20 mouse cellular contexts compared by ENCODE assay signal in the genomic region with DNA sequence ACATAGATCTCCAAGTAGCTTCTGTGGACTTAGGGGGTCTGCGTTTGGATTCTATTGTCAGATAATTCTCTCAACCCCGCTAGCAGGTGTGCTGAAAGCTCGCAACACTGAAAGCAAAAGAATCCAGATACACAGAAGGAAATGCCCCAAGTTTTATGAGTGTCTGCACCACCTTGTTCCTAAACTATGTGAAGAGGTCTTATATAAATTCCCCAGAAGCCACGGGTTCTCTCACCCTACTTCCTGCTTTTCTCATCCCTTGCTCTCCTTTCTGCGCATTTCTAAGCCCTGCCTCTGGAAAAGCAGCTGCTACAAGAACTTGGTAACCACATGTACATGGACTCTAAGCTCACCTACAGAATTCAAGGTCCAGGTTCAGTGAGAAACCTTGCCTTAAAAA. TPM values are rescaled to one million over a fixed set of nuclear protein-coding genes. Genes with fewer than 3 reads are reported as not detected.
DNase-seq lines count a peak whose midpoint lies in the region; ATAC-seq and TF ChIP-seq lines count a peak whose summit lies in the region.
"Had no signal": no experiment of that assay in that cellular context is flagged by ENCODE, and none has a peak within 500 bp of the region (broad histone marks: within the 10 kb centered on the region; RNA-seq: fewer than 3 reads in every experiment).

No protein-coding gene starts in this region.

- no peaks in the 10 kb centered on the region for H3K27me3 ChIP-seq in embryonic facial prominence, embryonic 12.5 days
- no peaks in the 10 kb centered on the region for H3K27me3 ChIP-seq in embryonic facial prominence, embryonic 10.5 days (replicated peaks; ENCODE audit: low read depth, poor library complexity, severe bottlenecking)
- H3K27me3 ChIP-seq in heart, embryonic 16.5 days (ENCODE audit: control insufficient read depth, insufficient read depth, low read length) = no peaks in the 10 kb centered on the region
- H3K27me3 ChIP-seq in lung, postnatal 0 days (replicated peaks; ENCODE audit: insufficient read depth, low read length) = no peaks in the 10 kb centered on the region
- H3K27me3 ChIP-seq: hindbrain, embryonic 13.5 days; liver, embryonic 13.5 days; midbrain, embryonic 15.5 days had no signal

- peak; percentile 83 for TF ChIP-seq EP300 in lung, postnatal 0 days (IDR thresholded peaks at IDR 0.05)

- peak overlapping the region; percentile 22; the same call in 1 of the 2 replicates for H3K4me2 ChIP-seq in embryonic facial prominence, embryonic 12.5 days (replicated peaks)
- 0 out of 2 replicates have a peak overlapping the region, but pooled peaks have one; percentile 2 for H3K4me2 ChIP-seq in heart, embryonic 16.5 days (ENCODE audit: low read depth, low read length)
- peak overlapping the region; percentile 48 for H3K4me2 ChIP-seq in lung, postnatal 0 days (replicated peaks; ENCODE audit: low read depth, low read length)
- H3K4me2 ChIP-seq: hindbrain, embryonic 13.5 days; liver, embryonic 13.5 days; midbrain, embryonic 15.5 days had no signal

- no peaks in the 10 kb centered on the region for H3K36me3 ChIP-seq in embryonic facial prominence, embryonic 12.5 days
- H3K36me3 ChIP-seq in embryonic facial prominence, embryonic 10.5 days (replicated peaks) = no peaks in the 10 kb centered on the region
- H3K36me3 ChIP-seq in heart, embryonic 16.5 days (ENCODE audit: control insufficient read depth, insufficient read depth) = no peaks in the 10 kb centered on the region
- H3K36me3 ChIP-seq in lung, postnatal 0 days (ENCODE audit: insufficient read depth, low read length) = no peaks in the 10 kb centered on the region
- H3K36me3 ChIP-seq: G1E; hindbrain, embryonic 13.5 days; liver, embryonic 13.5 days; midbrain, embryonic 15.5 days had no signal

- no peaks in the 10 kb centered on the region for H3K9me3 ChIP-seq in embryonic facial prominence, embryonic 12.5 days
- H3K9me3 ChIP-seq in embryonic facial prominence, embryonic 10.5 days = no peaks in the 10 kb centered on the region
- H3K9me3 ChIP-seq in heart, embryonic 16.5 days (replicated peaks; ENCODE audit: control insufficient read depth, low read length) = no peaks in the 10 kb centered on the region
- no peaks in the 10 kb centered on the region for H3K9me3 ChIP-seq in lung, postnatal 0 days (ENCODE audit: low read length)
- H3K9me3 ChIP-seq: hindbrain, embryonic 13.5 days; liver, embryonic 13.5 days; midbrain, embryonic 15.5 days had no signal

- ATAC-seq in embryonic facial prominence, embryonic 12.5 days (ENCODE audit: insufficient number of reproducible peaks, insufficient read depth, low FRiP score, low TSS enrichment) = no peak
- ATAC-seq in heart, embryonic 16.5 days (replicated peaks; ENCODE audit: extremely low read depth, insufficient read depth, low FRiP score) = no peak
- peak; percentile 70 for ATAC-seq in lung, postnatal 0 days
- ATAC-seq: CD4-positive, CD25-positive, alpha-beta regulatory T cell, adult 4 months; forebrain, embryonic 14.5 days; midbrain, embryonic 15.5 days had no signal

- no peak overlapping the region for H3K9ac ChIP-seq in embryonic facial prominence, embryonic 12.5 days
- H3K9ac ChIP-seq in heart, embryonic 16.5 days (ENCODE audit: low read length) = no peak overlapping the region
- no peak overlapping the region for H3K9ac ChIP-seq in lung, postnatal 0 days (replicated peaks; ENCODE audit: low read depth)
- H3K9ac ChIP-seq: hindbrain, embryonic 13.5 days; liver, embryonic 13.5 days; midbrain, embryonic 15.5 days had no signal

- DNase-seq in embryonic facial prominence, embryonic 10.5 days (ENCODE audit: low spot score) = no peak
- DNase-seq in heart, adult 18-20 months = no peak
- DNase-seq in lung, postnatal 0 days (ENCODE audit: low spot score) = peak; percentile 72
- no peak for DNase-seq in lung, postnatal 14 days
- DNase-seq in urinary bladder, postnatal 36 days (ENCODE audit: low spot score in 2 of 2) = no peak
- DNase-seq in cerebellum, postnatal 4 days (ENCODE audit: low spot score in 2 of 2) = no peak
- DNase-seq: cerebellum, adult 9-11 months; kidney, adult 18-20 months; liver, embryonic 13.5 days; retina, postnatal 1 day; thymus, adult 2 months had no signal

- WGBS in embryonic facial prominence, embryonic 12.5 days = 71% methylated on average over 5 of the region's 5 CpGs
- WGBS in embryonic facial prominence, embryonic 10.5 days = 76% methylated on average over 5 of the region's 5 CpGs
- 59% methylated on average over 5 of the region's 5 CpGs for WGBS in heart, embryonic 16.5 days
- 34% methylated on average over 5 of the region's 5 CpGs for WGBS in lung, postnatal 0 days

- H3K4me1 ChIP-seq in embryonic facial prominence, embryonic 12.5 days = peaks cover 14% of the 10 kb centered on the region
- peaks cover 11% of the 10 kb centered on the region for H3K4me1 ChIP-seq in embryonic facial prominence, embryonic 10.5 days
- peaks cover 4% of the 10 kb centered on the region; the same call in 1 of the 2 replicates for H3K4me1 ChIP-seq in heart, embryonic 16.5 days (ENCODE audit: control insufficient read depth, insufficient read depth, low read length)
- H3K4me1 ChIP-seq in lung, postnatal 0 days (ENCODE audit: insufficient read depth, low read depth, low read length) = peaks cover 5% of the 10 kb centered on the region; the same call in 1 of the 2 replicates
- H3K4me1 ChIP-seq: hindbrain, embryonic 13.5 days; liver, embryonic 13.5 days; midbrain, embryonic 15.5 days had no signal

- no peak overlapping the region for H3K27ac ChIP-seq in embryonic facial prominence, embryonic 12.5 days
- H3K27ac ChIP-seq in embryonic facial prominence, embryonic 10.5 days (replicated peaks) = no peak overlapping the region
- no peak overlapping the region for H3K27ac ChIP-seq in heart, embryonic 16.5 days (ENCODE audit: low read length)
- H3K27ac ChIP-seq in lung, postnatal 0 days (ENCODE audit: low read length) = peak overlapping the region; percentile 79
- H3K27ac ChIP-seq: hindbrain, embryonic 13.5 days; left cerebral cortex, adult 2 months; liver, embryonic 13.5 days; midbrain, embryonic 15.5 days had no signal

- no peak for TF ChIP-seq CTCF in lung, postnatal 0 days (IDR thresholded peaks at IDR 0.05)

- H3K4me3 ChIP-seq in embryonic facial prominence, embryonic 12.5 days = no peak overlapping the region
- H3K4me3 ChIP-seq in embryonic facial prominence, embryonic 10.5 days = no peak overlapping the region
- no peak overlapping the region for H3K4me3 ChIP-seq in heart, embryonic 16.5 days (ENCODE audit: low read length)
- H3K4me3 ChIP-seq in lung, postnatal 0 days (ENCODE audit: low read depth, low read length) = peak overlapping the region; percentile 10; the same call in 1 of the 2 replicates
- H3K4me3 ChIP-seq: erythroblast, embryonic 14.5 days; hindbrain, embryonic 13.5 days; left cerebral cortex, adult 2 months; liver, embryonic 13.5 days; midbrain, embryonic 15.5 days had no signal

RNA-seq across cellular contexts. Expression of a gene that starts 25.4 kb away (rescaled TPM):
- polyA plus RNA-seq in embryonic facial prominence, embryonic 12.5 days (2016; fragmentation: Nextera tagmentation; extraction: Ambion mirVana) = 0.56 and 0.64 TPM in 2 replicates
- 0.11 and 0.39 TPM in 2 replicates for polyA plus RNA-seq in embryonic facial prominence, embryonic 10.5 days (2016; fragmentation: Nextera tagmentation; extraction: Ambion mirVana)
- polyA plus RNA-seq in heart, embryonic 16.5 days (2015; fragmentation: Nextera tagmentation; extraction: Ambion mirVana) = 16.6 and 17.8 TPM in 2 replicates
- total RNA-seq in heart, adult 18-20 months (2021) = 100 to 1,000 TPM; 141 to 144 TPM
- polyA plus RNA-seq in lung, postnatal 0 days (2015; fragmentation: Nextera tagmentation; extraction: Ambion mirVana) = 83.6 and 122 TPM in 2 replicates
- polyA plus RNA-seq: erythroblast, embryonic 14.5 days; G1E had no signal

RNA-seq across cellular contexts. Expression of a gene that starts 57.3 kb away (rescaled TPM):
- 4.2 and 4.8 TPM in 2 replicates for polyA plus RNA-seq in embryonic facial prominence, embryonic 12.5 days (2016; fragmentation: Nextera tagmentation; extraction: Ambion mirVana)
- 2.2 and 3.1 TPM in 2 replicates for polyA plus RNA-seq in embryonic facial prominence, embryonic 10.5 days (2016; fragmentation: Nextera tagmentation; extraction: Ambion mirVana)
- polyA plus RNA-seq in heart, embryonic 16.5 days (2015; fragmentation: Nextera tagmentation; extraction: Ambion mirVana) = 8.9 and 11.0 TPM in 2 replicates
- total RNA-seq in heart, adult 18-20 months (2021) = 10 to 100 TPM; 26.2 to 26.4 TPM
- 8.4 and 9.2 TPM in 2 replicates for polyA plus RNA-seq in lung, postnatal 0 days (2015; fragmentation: Nextera tagmentation; extraction: Ambion mirVana)
- polyA plus RNA-seq: G1E had no signal

Comparison
In these comparisons a context has a peak if more than half of its experiments do, and no peak if none do; other contexts are left out.
1. RNA of a gene that starts 25.4 kb away (polyA plus RNA-seq): 83.6 to 122 TPM in lung, postnatal 0 days and 16.6 to 17.8 TPM in heart, embryonic 16.5 days; 0.56 to 0.64 TPM in embryonic facial prominence, embryonic 12.5 days and 0.11 to 0.39 TPM in embryonic facial prominence, embryonic 10.5 days; every median in the first group is over 10 times any median in the second.
2. Peak in every context shown above with its lines, with median percentiles within 50 percentile points of each other: H3K4me2 ChIP-seq.